Mouse (Mus musculus) 3134 (cell line): Measurements from ENCODE around the gene Aamdc.
A peak's percentile ranks its signal among the peaks of the same experiment; 100 is the strongest.

Source experiments
- DNase-seq: peaks from one replicate; pipeline ENCODE4 v3.0.0-alpha.2; 2011; ENCODE audit warnings: low spot score; ENCODE audit not compliant: insufficient read length; ENCODE audit errors: extremely low read depth

Aamdc gene

DNA sequence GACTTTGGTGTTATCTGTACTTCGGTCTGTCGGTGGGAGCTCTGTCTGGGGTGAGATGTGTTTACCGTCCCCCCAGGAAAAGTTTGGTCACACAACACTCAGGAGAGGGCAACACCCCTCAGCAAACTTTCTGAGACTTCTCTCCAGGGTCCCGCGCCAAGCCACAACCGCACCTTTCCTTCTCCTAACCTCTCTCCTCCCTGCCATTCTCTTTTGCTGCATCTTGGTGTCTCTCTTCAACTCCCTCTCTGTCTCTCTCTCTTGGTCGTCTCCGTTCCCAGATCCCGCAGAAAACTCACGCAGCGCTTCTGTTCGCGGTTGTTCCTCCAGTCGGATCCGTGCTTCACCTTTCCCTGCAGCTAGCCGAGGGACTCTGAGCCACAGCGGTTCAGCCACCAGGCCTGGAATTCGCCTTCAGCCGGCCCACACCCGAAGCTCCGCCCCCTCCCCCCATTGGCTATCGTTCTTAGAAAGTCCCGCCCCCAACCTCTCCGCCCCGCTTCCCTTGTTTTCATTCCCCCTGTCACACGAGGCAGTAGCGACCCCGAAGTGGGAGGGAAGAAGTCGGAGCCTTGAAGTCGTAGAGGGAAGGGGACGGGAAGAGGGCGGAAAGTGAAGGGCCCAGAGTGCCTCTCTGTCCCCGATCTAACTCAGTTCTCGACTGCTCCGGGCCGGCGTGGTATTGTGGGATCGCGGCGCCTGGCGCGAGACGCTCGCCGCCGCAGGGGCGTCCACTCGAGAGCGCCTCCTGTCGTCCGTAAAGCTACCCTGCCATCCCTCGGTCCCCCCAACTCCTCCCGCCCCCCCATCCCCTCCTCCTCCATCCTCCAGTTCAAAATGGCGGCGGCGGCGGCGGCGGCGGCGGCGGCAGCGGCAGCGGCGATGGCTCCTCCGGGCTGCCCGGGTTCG lies at the start of gene Aamdc, which contains the start of gene Rsf1:
Gene Aamdc, minus strand, starts transcription at position 431 of the 909 bp plus-strand sequence.
Gene Rsf1, plus strand, starts transcription at position 823 of the 909 bp plus-strand sequence.
- DNase-seq = peak; percentile 93

DNA sequence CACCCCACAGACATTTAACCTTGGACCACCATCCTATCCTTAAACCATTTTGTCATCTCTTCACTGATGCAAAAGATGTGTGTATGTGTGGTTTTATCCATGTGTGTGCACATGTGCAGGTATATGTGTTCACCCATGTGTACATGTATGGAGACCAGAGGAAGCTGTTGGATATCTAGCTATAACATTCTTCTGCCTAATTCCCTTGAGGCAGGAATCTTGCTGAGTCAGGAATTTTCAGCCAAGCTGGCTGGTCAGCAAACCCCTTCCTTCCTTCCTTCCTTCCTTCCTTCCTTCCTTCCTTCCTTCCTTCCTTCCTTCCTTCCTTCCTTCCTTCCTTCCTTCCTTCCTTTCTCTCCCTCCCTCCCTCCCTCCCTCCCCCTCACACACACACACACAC lies 44.1 kb upstream of the Aamdc start:
- no peak for DNase-seq

DNA sequence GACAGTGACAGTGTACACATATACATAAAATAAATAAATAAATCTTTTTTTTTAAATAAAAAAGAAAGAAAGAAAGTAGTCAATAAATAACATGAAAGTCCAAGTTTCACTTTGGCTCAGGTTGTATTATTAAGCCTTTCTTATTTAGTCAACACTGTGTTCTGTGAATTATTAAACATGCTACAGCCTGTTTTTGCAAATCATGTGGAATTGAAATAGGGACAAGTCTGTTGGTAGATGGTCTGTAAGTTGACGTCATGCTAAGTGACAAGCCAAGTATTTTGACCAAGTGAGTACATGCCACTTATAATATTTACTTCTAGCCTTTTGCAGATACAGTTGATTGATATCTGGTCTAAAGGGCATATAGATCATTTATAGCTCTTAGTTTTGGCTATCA lies 43.4 kb upstream of the Aamdc start:
- DNase-seq = no peak

DNA sequence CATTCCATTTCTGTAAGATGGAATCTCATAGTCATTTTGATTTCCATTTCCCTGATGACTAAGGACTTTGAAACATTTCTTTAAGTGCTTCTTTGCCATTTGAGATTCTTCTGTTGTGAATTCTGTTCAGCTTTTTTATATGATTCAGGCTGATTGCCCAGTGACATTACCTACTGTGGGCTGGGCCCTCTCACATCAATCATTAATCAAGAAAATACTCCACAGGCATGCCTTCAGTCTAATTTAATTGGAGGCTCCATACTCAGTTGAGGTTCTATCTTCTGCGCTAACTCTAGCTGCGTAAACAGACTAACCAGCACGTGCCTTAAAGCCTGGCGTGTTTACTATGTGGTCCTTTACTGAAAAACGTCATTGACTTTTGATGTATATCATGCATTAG lies 42.0 kb upstream of the Aamdc start:
- no peak for DNase-seq

DNA sequence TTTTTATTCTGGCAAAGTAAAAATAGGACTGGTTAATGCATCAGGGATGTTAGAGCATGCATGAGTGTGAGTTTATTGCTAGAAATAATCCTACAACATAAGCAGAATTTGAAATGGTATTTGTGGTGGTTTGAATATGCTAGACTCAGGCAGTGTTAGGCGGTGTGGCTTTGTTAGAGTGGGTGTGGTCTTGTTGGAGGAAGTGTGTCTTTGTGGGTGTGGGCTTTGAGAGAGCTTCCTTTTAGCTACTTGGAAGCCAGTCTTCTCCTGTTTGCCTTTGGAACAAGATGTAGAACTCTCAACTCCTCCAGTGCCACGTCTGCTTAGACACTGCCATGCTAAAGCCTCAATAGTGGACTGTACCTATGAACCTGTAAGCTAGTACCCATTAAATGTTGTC lies 19.3 kb upstream of the Aamdc start:
- DNase-seq = no peak

DNA sequence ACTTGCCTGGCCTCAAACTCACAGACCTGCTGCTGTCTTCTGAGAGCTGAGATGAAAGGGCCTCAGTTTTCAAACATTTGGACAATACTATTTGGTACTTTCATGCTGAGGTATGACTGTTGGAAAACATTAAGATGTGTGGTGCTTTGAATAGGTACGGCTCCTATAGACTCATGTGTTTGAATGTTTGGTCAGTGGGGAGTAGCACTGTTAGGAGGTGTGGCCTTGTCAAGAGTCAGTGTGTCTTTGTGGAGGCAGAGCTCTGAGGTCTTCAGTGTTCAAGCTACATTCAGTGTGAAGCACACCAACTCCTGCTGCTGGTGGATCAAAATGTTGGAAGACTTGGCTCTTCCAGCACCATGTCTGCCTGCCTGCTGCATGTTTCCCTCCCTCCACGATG lies 14.2 kb upstream of the Aamdc start:
- DNase-seq = no peak

DNA sequence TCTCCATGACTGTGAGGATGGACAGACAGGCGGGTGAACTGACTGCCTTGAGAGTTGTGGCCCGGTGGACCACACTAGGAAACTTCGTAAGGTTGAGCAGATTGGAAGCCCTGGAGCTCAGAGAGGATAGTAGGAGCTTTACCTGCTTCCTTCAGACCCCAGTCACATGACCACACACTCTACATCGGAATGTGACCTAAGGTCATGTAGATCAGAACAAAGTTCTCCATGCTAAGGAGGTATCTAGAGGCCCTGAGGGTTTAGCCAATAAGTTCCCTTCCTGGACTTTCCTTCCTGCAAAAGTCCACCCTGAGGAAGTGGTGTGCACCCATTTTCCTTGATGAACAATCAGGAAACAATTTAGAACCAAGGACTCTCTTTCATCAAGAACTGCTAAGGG lies 13.1 kb upstream of the Aamdc start:
- no peak for DNase-seq

DNA sequence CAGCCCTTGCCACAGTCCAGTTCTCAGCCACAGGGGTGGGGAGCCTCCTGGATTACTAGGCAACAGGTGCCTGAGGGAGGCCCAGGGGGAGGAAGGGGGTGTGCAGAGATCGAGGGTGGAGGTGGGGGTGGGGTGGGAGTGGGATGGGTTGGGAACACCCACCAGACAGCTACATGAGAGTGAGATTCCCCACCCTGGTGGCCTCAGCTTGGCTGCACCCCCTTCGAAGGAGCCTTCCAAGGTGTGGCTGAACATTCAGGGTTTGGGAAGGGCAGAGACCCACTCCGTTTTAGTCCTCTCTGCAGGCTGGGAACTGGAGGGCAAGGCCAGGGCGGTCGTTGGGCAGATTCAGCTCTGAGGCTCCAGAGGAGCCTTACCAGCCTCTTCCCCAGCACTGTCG lies 12.0 kb upstream of the Aamdc start:
- no peak for DNase-seq

DNA sequence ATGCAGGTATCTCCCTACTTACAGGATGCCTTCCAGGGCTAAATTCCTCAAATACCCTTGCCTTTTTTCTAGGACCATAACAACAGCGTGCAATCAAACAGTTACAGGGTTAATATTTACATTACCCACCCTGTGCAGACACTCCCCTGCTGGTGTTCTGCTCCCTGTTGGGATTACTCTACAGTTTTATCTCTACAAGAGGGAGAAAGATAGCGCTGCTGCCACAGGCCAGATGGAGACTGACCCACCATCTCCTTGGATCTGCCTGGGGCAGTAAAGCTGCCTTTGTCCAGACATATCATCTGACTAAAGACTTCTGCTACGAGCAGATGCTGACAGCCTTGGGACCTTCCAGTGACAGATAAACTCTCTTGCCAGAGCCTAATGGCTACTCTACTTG lies 11.2 kb upstream of the Aamdc start:
- no peak for DNase-seq

DNA sequence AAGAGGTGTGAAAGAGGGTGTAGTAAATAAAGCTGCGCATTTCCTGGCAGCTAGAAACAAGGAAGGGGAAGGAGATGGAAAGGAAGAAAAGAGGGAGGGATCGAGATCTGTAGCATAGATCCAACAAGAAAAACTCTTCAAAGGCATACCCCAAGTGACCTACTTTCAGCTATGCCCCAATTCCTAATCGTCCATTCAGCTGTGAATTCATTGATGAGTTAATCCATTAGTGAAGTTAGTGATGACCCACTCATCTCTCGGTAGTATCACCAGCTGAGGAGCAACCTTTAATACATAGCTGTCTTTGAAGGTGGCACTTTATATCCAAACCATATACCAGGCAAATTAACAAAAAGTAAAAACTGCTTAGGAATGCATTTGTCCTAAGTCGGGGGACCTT lies 9.2 kb upstream of the Aamdc start:
- DNase-seq = no peak

DNA sequence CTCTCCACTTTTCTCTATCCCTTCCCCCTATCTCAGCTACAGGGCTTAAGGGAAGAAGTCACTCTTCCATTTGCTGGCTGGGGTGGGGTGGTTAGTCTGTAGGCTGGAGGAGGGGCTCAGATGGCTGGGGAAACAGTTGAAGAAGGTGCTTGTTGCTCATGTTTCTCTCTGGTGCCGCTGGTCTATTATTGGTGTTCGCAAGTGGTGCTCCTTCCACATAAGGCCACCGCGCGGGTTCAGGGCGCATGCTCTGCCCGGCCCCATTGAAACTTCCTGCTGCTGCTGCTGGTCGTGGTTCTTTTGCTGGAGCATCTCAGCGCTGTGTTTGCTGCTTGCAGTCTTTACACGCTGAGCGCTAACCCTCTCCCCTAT lies 1.5 kb upstream of the Aamdc start:
- DNase-seq = peak; percentile 81

DNA sequence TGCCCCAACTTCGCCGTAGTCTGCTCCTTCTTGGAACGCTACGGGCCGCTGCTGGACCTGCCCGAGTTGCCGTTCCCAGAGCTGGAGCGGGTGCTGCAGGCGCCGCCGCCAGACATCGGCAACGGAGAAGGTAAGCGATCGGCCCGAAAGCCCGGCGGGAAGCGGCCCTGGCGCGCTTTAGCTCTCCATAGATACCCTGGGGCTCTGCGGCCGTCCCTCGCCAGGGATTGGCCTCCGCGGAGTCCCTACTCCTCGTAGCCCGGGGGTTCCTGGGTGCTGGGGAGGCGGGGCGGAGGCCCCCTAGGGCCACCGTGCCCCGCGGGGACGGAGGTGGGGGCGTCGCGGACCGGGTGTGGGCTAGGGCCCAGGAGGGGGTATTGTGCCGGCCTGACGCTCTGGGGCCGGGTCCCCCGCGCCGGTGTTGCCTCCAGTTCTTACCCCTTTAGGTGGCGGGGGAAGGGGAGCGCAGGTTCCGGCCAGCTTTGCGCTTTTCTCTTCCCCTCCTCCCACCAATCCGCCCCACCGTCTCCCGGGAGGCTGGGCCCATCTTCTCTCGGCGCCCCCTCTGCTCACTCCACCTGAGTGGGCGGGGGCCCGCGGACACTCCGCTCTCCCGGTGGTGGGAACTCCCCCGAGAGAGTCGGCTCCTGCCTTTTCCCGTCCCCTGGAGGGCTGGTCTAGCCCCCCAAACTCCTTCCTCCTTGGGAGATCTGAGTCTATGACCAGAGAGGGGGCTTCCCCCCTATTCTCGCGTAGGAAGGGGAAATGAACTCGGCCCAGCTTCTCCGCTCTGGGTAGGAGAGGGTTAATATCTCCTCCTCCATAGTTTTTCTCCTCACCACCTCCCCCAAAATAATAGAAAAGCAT lies 912 bp upstream of the Aamdc start:
- DNase-seq = peak; percentile 55

DNA sequence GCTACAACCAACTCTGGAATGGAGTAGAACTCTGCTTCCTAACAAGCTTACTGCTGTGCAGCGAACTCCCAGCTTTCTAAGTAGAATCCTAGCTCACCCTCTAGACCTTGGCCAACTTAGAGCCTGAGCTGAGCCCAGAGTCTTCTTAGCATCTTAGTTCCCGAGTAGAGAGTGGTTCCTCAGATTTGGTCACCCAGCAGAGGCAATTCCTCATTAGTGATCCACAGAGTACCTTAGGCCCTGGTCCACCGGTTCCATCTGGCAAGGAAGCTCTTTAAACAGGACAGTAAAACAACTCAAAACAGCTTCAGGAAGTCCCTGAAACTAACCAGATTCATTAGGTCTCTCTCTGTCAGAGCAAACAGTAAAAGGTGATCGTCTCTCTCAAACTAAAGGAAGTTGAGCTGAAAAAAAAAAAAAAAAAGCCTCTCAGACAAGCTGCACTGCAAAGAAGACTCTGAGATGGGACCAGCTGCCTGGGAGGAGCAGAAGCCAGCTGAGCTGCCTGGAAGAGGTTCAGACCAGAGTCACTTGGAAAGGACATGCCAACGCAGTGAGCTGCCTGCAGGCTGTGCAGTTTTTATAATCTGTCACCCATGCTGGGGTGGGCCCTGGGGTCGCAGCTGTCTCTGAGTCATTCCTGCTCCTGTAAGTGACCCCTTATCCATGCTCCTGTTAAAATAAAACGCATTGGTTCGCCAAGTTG lies 783 bp downstream of the Aamdc start:
- DNase-seq = peak; percentile 39

DNA sequence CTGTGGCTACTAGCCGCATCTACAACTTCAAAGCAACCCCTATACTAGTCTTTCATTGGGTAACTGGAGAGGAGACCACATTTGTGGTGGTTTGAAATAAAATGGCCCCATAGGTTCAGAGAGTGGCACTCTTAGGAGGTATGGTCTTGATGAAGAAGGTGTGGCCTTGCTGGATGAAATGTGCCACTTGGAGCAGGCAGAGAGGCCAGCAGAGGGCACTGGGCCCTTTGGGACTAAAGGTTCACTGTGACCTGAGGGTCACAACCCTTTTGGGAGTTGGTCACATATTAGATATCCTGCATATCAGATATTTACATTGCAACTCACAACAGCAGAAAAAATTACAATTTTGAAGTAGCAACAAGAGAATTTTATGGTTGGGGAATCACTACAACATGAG lies 8.9 kb downstream of the Aamdc start:
- no peak for DNase-seq

DNA sequence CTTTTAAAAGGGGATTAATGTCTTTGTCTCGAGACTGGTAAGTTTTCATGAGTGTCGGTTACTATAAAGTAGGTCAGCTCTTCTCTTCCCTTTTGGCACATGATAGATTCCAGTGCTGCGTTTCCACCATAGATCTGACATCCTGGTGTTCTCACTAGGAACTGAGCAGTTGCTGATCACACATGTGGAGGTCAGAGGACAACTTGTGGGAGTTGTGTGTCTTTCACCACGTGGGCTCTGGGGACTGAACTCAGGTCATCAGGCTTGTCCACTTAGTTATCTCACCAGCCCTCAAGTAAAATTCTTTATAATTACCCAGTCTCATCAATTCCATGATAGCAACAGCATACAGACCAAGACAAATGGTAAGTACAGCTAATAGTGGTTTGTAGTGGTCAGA lies 9.9 kb downstream of the Aamdc start:
- no peak for DNase-seq

DNA sequence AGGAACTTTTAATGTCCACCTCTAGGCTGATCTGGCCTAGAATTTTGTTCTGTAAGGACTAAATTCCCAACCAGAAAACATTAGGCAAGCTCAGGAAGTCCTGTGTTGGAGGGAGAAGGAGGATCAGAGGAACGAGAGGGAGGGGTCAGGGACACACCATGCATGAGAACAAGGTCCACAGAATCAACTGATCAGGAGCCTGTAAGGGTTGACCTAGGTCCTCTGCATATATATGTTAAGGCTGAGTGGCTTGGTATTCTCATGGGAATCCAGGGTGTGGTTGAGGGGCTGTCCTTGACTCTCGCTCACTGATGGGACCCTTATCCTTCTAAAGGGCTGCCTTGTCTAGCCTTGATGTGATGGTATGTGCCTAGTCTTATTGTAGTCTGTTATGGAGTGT lies 15.7 kb downstream of the Aamdc start:
- no peak for DNase-seq

DNA sequence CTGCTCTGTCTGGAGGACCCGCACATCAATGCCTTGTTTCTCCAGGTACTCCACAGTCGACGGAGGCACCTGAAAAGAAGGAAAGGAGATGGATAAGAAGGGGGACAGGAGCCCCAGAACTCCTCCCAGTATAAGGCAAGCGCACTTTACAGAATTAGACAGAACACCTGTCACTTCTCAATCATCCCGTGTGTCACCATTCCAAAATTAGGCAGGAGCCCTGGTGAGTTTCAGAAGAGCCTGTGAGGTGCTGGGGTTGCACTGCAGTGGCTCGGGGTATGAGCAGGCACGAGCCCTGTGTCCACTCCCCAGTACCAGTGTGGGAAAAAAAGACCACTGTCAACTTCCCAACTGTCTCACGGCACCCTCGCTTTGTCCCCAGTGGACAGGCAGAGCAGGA lies 28.6 kb downstream of the Aamdc start:
- no peak for DNase-seq

DNA sequence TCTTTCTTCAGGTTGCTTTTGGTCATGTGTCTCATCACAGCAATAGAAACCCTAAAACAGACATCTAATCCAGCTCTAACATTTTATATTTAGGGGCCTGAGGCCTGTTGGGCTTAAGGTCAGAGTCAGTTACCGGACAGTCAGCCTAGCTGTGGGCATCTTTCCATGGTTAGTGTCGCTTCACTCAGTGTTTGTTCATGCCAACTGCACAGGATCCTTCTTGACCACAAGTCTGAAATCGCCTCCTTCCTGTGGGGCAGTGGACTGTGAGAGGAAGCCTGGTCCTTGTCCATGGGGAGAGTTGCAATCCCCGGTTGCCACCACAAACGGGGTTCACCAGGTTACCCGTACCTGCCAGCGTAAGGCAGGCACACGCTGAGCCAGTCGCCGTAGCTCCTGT lies 30.0 kb downstream of the Aamdc start:
- no peak for DNase-seq

DNA sequence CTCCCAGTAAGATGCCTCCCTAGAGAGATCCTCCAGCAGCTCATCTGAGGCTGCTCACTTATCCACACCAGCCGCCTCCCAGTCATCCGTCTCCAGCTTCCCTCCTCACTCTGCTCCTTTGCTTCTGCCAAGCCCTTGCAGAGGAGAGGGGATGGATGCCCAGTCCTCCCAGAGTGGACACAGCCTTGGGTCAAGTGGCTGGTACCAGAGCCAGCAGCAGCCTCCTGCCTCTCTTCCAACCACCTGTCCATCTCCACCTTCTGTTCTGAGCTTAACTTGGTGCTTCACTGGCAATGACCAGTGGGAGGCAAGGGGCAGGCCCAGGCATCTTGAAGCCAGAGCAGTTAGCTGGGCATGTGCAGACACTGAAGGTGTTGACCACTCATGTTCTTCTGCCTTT lies 32.8 kb downstream of the Aamdc start:
- no peak for DNase-seq

DNA sequence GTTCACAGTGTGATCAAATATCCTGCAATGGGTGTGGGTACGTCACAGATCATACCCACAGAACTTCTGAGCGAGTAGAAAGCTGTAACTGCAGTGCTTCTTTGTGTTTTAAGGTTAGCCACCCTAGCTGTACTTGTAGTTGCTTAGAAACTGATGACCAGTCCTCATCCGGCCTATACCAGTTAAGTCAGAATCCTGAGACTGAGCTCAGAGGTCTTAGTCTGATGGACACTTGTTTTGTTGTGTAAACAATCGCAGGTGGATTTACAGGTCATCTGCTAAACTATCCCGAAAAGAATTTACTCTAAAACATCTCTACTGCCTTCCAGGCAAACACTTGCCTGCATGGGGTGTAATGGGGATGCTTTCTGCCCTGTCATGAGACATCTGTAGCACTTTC lies 42.7 kb downstream of the Aamdc start:
- DNase-seq = no peak

DNA sequence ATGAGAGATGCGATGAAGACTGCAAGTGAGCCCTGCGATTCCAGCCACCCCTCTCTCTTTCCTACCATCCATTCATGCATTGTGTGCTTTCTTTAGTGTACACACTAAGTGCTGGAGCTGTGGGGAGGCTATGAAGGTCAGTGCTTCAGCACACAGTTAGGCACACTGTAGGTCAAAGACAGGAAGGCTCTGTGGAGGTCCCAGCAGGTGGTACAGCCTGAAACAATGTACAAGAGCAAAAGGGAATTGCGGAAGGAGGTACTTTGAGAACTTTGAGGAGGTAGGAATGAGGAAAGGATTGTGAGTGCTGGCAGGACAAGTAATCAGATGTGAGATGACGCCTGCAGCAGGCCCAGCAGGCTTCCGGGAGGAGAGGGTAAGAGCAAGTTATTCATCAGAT lies 43.8 kb downstream of the Aamdc start:
- no peak for DNase-seq
